Mouse (Mus musculus): Measurements from ENCODE around the gene Fndc9. TPM values are rescaled to one million over a fixed set of nuclear protein-coding genes. Genes with fewer than 3 reads are reported as not detected.

Fndc9 gene
- polyA plus RNA-seq, 1 experiment from 2014 or later: 0.08 TPM

GRCm38 (mm10) chr11:46276168-46276567 is 40.8 kb downstream of the Fndc9 start:
- H3K9me3 ChIP-seq (ENCODE audit: control insufficient read depth, low read length): no peaks in the 10 kb centered on the region
- H3K27ac ChIP-seq (replicated peaks in 1 of 2; ENCODE audit: control insufficient read depth in 1 of 2, insufficient read depth in 1 of 2, low read depth in 2 of 2, low read length in 2 of 2): no peak overlapping the region
- H3K36me3 ChIP-seq (ENCODE audit: control insufficient read depth, insufficient read depth, low read length): 0 out of 2 replicates have a peak, but pooled peaks cover 4% of the 10 kb centered on the region
- H3K9ac ChIP-seq (ENCODE audit: low read length): no peak overlapping the region
- no peak overlapping the region for H3K4me2 ChIP-seq (ENCODE audit: low read length)
- WGBS: 85% methylated on average over 8 of the region's 8 CpGs
- H3K27me3 ChIP-seq (ENCODE audit: control insufficient read depth, insufficient read depth, low read length): no peaks in the 10 kb centered on the region
- no peak for ATAC-seq (ENCODE audit: insufficient number of reproducible peaks, insufficient read depth, low FRiP score, low read depth)
- H3K4me3 ChIP-seq (ENCODE audit: control insufficient read depth in 1 of 2, insufficient read depth in 1 of 2, low read depth in 1 of 2, low read length in 2 of 2): no peak overlapping the region
- no peaks in the 10 kb centered on the region for H3K4me1 ChIP-seq (ENCODE audit: control insufficient read depth in 2 of 2, insufficient read depth in 2 of 2, low read length in 2 of 2)

GRCm38 (mm10) chr11:46276778-46277177 is 41.4 kb downstream of the Fndc9 start:
- H3K4me2 ChIP-seq (ENCODE audit: low read length): no peak overlapping the region
- no peaks in the 10 kb centered on the region for H3K9me3 ChIP-seq (ENCODE audit: control insufficient read depth, low read length)
- no peak overlapping the region for H3K4me3 ChIP-seq (ENCODE audit: control insufficient read depth in 1 of 2, insufficient read depth in 1 of 2, low read depth in 1 of 2, low read length in 2 of 2)
- 0 out of 2 replicates have a peak, but pooled peaks cover 4% of the 10 kb centered on the region for H3K36me3 ChIP-seq (ENCODE audit: control insufficient read depth, insufficient read depth, low read length)
- ATAC-seq (ENCODE audit: insufficient number of reproducible peaks, insufficient read depth, low FRiP score, low read depth): no peak
- H3K27ac ChIP-seq (replicated peaks in 1 of 2; ENCODE audit: control insufficient read depth in 1 of 2, insufficient read depth in 1 of 2, low read depth in 2 of 2, low read length in 2 of 2): no peak overlapping the region
- H3K4me1 ChIP-seq (ENCODE audit: control insufficient read depth in 2 of 2, insufficient read depth in 2 of 2, low read length in 2 of 2): no peaks in the 10 kb centered on the region
- H3K27me3 ChIP-seq (ENCODE audit: control insufficient read depth, insufficient read depth, low read length): no peaks in the 10 kb centered on the region
- H3K9ac ChIP-seq (ENCODE audit: low read length): no peak overlapping the region
- 42% methylated on average over 5 of the region's 5 CpGs for WGBS

- 66% methylated on average over 5 of the region's 5 CpGs for WGBS
- H3K27me3 ChIP-seq (ENCODE audit: control insufficient read depth, insufficient read depth, low read length): no peaks in the 10 kb centered on the region
- ATAC-seq (ENCODE audit: insufficient number of reproducible peaks, insufficient read depth, low FRiP score, low read depth): no peak
- H3K4me3 ChIP-seq (ENCODE audit: control insufficient read depth in 1 of 2, insufficient read depth in 1 of 2, low read depth in 1 of 2, low read length in 2 of 2): no peak overlapping the region
- H3K4me1 ChIP-seq (ENCODE audit: control insufficient read depth in 2 of 2, insufficient read depth in 2 of 2, low read length in 2 of 2): no peaks in the 10 kb centered on the region
- no peak overlapping the region for H3K27ac ChIP-seq (replicated peaks in 1 of 2; ENCODE audit: control insufficient read depth in 1 of 2, insufficient read depth in 1 of 2, low read depth in 2 of 2, low read length in 2 of 2)
- 0 out of 2 replicates have a peak, but pooled peaks cover 4% of the 10 kb centered on the region for H3K36me3 ChIP-seq (ENCODE audit: control insufficient read depth, insufficient read depth, low read length)
- H3K9ac ChIP-seq (ENCODE audit: low read length): no peak overlapping the region
- H3K9me3 ChIP-seq (ENCODE audit: control insufficient read depth, low read length): no peaks in the 10 kb centered on the region
- H3K4me2 ChIP-seq (ENCODE audit: low read length): no peak overlapping the region
Measured at GRCm38 (mm10) chr11:46278140-46278539, 42.8 kb downstream of the Fndc9 start.

- Histone ChIP-seq H3K9me3 (ENCODE audit: control insufficient read depth, low read length) (no peaks in the 10 kb centered on the region), H3K4me1 (ENCODE audit: control insufficient read depth in 2 of 2, insufficient read depth in 2 of 2, low read length in 2 of 2) (no peaks in the 10 kb centered on the region), H3K4me3 (ENCODE audit: control insufficient read depth in 1 of 2, insufficient read depth in 1 of 2, low read depth in 1 of 2, low read length in 2 of 2) (no peak overlapping the region), H3K27me3 (ENCODE audit: control insufficient read depth, insufficient read depth, low read length) (no peaks in the 10 kb centered on the region), H3K36me3 (ENCODE audit: control insufficient read depth, insufficient read depth, low read length) (0 out of 2 replicates have a peak, but pooled peaks cover 4% of the 10 kb centered on the region), H3K9ac (ENCODE audit: low read length) (no peak overlapping the region), H3K4me2 (ENCODE audit: low read length) (no peak overlapping the region), H3K27ac (replicated peaks in 1 of 2; ENCODE audit: control insufficient read depth in 1 of 2, insufficient read depth in 1 of 2, low read depth in 2 of 2, low read length in 2 of 2) (no peak overlapping the region)
- ATAC-seq (ENCODE audit: insufficient number of reproducible peaks, insufficient read depth, low FRiP score, low read depth): no peak
- 91% methylated on average over 12 of the region's 12 CpGs for WGBS
Measured at GRCm38 (mm10) chr11:46278709-46279108, 43.4 kb downstream of the Fndc9 start.

- H3K4me1 ChIP-seq (ENCODE audit: control insufficient read depth in 2 of 2, insufficient read depth in 2 of 2, low read length in 2 of 2): 0 out of 4 replicates have a peak, but pooled peaks cover 0 to 3% of the 10 kb centered on the region in 2 experiments
- WGBS: 77% methylated on average over 5 of the region's 5 CpGs
- H3K9me3 ChIP-seq (ENCODE audit: control insufficient read depth, low read length): no peaks in the 10 kb centered on the region
- no peak overlapping the region for H3K9ac ChIP-seq (ENCODE audit: low read length)
- H3K36me3 ChIP-seq (ENCODE audit: control insufficient read depth, insufficient read depth, low read length): 0 out of 2 replicates have a peak, but pooled peaks cover 4% of the 10 kb centered on the region
- H3K27ac ChIP-seq (replicated peaks in 1 of 2; ENCODE audit: control insufficient read depth in 1 of 2, insufficient read depth in 1 of 2, low read depth in 2 of 2, low read length in 2 of 2): no peak overlapping the region
- H3K27me3 ChIP-seq (ENCODE audit: control insufficient read depth, insufficient read depth, low read length): no peaks in the 10 kb centered on the region
- no peak for ATAC-seq (ENCODE audit: insufficient number of reproducible peaks, insufficient read depth, low FRiP score, low read depth)
- H3K4me3 ChIP-seq (ENCODE audit: control insufficient read depth in 1 of 2, insufficient read depth in 1 of 2, low read depth in 1 of 2, low read length in 2 of 2): no peak overlapping the region
- H3K4me2 ChIP-seq (ENCODE audit: low read length): no peak overlapping the region
Measured at GRCm38 (mm10) chr11:46282612-46283011, 47.3 kb downstream of the Fndc9 start.

GRCm38 (mm10) chr11:46283800-46284199 is 48.5 kb downstream of the Fndc9 start:
- H3K27me3 ChIP-seq (ENCODE audit: control insufficient read depth, insufficient read depth, low read length): no peaks in the 10 kb centered on the region
- H3K36me3 ChIP-seq (ENCODE audit: control insufficient read depth, insufficient read depth, low read length): 0 out of 2 replicates have a peak, but pooled peaks cover 4% of the 10 kb centered on the region
- no peak overlapping the region for H3K27ac ChIP-seq (replicated peaks in 1 of 2; ENCODE audit: control insufficient read depth in 1 of 2, insufficient read depth in 1 of 2, low read depth in 2 of 2, low read length in 2 of 2)
- 84% methylated on average over 6 of the region's 6 CpGs for WGBS
- H3K4me1 ChIP-seq (ENCODE audit: control insufficient read depth in 2 of 2, insufficient read depth in 2 of 2, low read length in 2 of 2): 0 out of 4 replicates have a peak, but pooled peaks cover 0 to 3% of the 10 kb centered on the region in 2 experiments
- ATAC-seq (ENCODE audit: insufficient number of reproducible peaks, insufficient read depth, low FRiP score, low read depth): no peak
- no peak overlapping the region for H3K9ac ChIP-seq (ENCODE audit: low read length)
- H3K4me2 ChIP-seq (ENCODE audit: low read length): no peak overlapping the region
- no peaks in the 10 kb centered on the region for H3K9me3 ChIP-seq (ENCODE audit: control insufficient read depth, low read length)
- no peak overlapping the region for H3K4me3 ChIP-seq (ENCODE audit: control insufficient read depth in 1 of 2, insufficient read depth in 1 of 2, low read depth in 1 of 2, low read length in 2 of 2)

- H3K4me2 ChIP-seq (ENCODE audit: low read length): no peak overlapping the region
- no peak overlapping the region for H3K4me3 ChIP-seq (ENCODE audit: control insufficient read depth in 1 of 2, insufficient read depth in 1 of 2, low read depth in 1 of 2, low read length in 2 of 2)
- 52% methylated on average over 6 of the region's 6 CpGs for WGBS
- H3K9me3 ChIP-seq (ENCODE audit: control insufficient read depth, low read length): no peaks in the 10 kb centered on the region
- H3K9ac ChIP-seq (ENCODE audit: low read length): no peak overlapping the region
- H3K27me3 ChIP-seq (ENCODE audit: control insufficient read depth, insufficient read depth, low read length): no peaks in the 10 kb centered on the region
- H3K4me1 ChIP-seq (ENCODE audit: control insufficient read depth in 2 of 2, insufficient read depth in 2 of 2, low read length in 2 of 2): 0 out of 4 replicates have a peak, but pooled peaks cover 0 to 3% of the 10 kb centered on the region in 2 experiments
- no peak for ATAC-seq (ENCODE audit: insufficient number of reproducible peaks, insufficient read depth, low FRiP score, low read depth)
- H3K36me3 ChIP-seq (ENCODE audit: control insufficient read depth, insufficient read depth, low read length): no peaks in the 10 kb centered on the region
- no peak overlapping the region for H3K27ac ChIP-seq (replicated peaks in 1 of 2; ENCODE audit: control insufficient read depth in 1 of 2, insufficient read depth in 1 of 2, low read depth in 2 of 2, low read length in 2 of 2)
Measured at GRCm38 (mm10) chr11:46286803-46287202, 51.5 kb downstream of the Fndc9 start.

- Histone ChIP-seq H3K9ac (ENCODE audit: low read length) (no peak overlapping the region), H3K4me3 (ENCODE audit: control insufficient read depth in 1 of 2, insufficient read depth in 1 of 2, low read depth in 1 of 2, low read length in 2 of 2) (no peak overlapping the region), H3K36me3 (ENCODE audit: control insufficient read depth, insufficient read depth, low read length) (no peaks in the 10 kb centered on the region), H3K4me1 (ENCODE audit: control insufficient read depth in 2 of 2, insufficient read depth in 2 of 2, low read length in 2 of 2) (0 out of 4 replicates have a peak, but pooled peaks cover 0 to 3% of the 10 kb centered on the region in 2 experiments), H3K27ac (replicated peaks in 1 of 2; ENCODE audit: control insufficient read depth in 1 of 2, insufficient read depth in 1 of 2, low read depth in 2 of 2, low read length in 2 of 2) (no peak overlapping the region), H3K27me3 (ENCODE audit: control insufficient read depth, insufficient read depth, low read length) (no peaks in the 10 kb centered on the region), H3K9me3 (ENCODE audit: control insufficient read depth, low read length) (no peaks in the 10 kb centered on the region), H3K4me2 (ENCODE audit: low read length) (no peak overlapping the region)
- ATAC-seq (ENCODE audit: insufficient number of reproducible peaks, insufficient read depth, low FRiP score, low read depth): no peak
- 53% methylated on average over 5 of the region's 5 CpGs for WGBS
Measured at GRCm38 (mm10) chr11:46288091-46288490, 52.8 kb downstream of the Fndc9 start.

Data from heart, embryonic 14.5 days (tissue).